Mouse (Mus musculus): Measurements from ENCODE around the gene Zfp759.

DNA sequence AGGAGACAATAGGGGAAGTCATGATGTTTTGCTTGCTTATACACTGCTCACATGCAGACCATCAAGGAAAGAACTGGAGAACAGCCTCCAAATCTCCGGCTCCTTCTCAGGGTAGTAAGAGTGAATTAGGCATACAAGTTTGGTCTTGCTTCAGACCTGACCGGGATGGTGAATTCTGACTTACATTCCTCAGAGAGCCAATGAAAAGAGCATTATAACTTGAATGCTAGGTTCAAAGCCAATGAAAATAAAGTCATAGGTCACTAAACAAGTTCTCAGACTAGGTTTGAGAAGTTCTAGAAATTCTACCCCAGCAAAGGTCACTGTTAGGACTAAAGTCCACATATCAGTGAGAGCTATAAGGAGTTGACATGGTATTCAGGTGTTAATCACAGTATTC lies 44.2 kb upstream of the Zfp759 start:
- no peak for TF ChIP-seq CTCF (IDR thresholded peaks at IDR 0.05; ENCODE audit: low read depth, low read length)
- TF ChIP-seq POLR2AphosphoS5 (IDR thresholded peaks at IDR 0.05; ENCODE audit: insufficient replicate concordance, low read depth, low read length): no peak
- TF ChIP-seq GATA1 (IDR thresholded peaks at IDR 0.05; ENCODE audit: borderline replicate concordance, low read length): no peak

Measured in G1E (cell line).